Mouse (Mus musculus): ENCODE measurements around the gene Pwp1.
"Not testable (repeated sequence)": the region's sequence is repeated elsewhere in the genome, so short reads cannot be mapped to it uniquely, and the experiment has no call there.

DNA sequence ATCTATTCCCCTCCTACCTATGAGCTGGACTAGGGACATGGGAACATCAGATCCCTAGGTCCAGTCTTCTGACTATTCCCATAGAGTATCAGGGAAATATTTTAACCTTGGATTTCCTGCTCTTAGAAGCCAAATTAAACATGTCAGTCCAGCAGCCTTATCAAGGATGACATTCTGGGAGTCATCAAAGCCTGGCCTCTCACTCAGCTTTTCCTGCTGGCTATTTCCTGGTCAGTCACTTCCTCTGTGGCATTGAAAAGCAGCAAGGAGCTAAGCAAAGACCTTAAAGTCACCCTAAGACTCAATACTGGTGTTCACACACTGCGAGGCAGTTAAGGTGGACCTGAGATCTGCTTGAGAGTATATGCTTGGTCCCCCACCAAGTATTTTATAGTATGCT, 5.5 kb upstream of the Pwp1 start:
- TF ChIP-seq EP300 (IDR thresholded peaks at IDR 0.05): 0 out of 2 replicates have a peak, but pooled peaks have one; percentile 13
- not testable (repeated sequence) for TF ChIP-seq CTCF (IDR thresholded peaks at IDR 0.05)
